Mouse (Mus musculus) kidney, adult 18-20 months (tissue): ENCODE measurements at regions not wholly inside any gene's neighbourhood (a gene's known extent, or its start where the extent isn't known, plus 50 kb on each side); places are given as distances from the start of the nearest gene placed in this dataset.
"Not testable (repeated sequence)": the region's sequence is repeated elsewhere in the genome, so short reads cannot be mapped to it uniquely, and the experiment has no call there.

Experiments used
- DNase-seq: peaks from one replicate; pipeline ENCODE4 v3.0.0; 2021

- DNase-seq: not testable (repeated sequence)
Observed at GRCm38 (mm10) chr6:64948839-64949238, 93.5 kb upstream of the Smarcad1 start.

- DNase-seq: no peak
Observed at GRCm38 (mm10) chr6:64961608-64962486, 80.5 kb upstream of the Smarcad1 start.

GRCm38 (mm10) chr6:64962612-64963011 lies 79.8 kb upstream of the Smarcad1 start:
- no peak for DNase-seq

- DNase-seq: no peak
Observed at GRCm38 (mm10) chr6:64964664-64965063, 77.7 kb upstream of the Smarcad1 start.

- DNase-seq: no peak
Observed at GRCm38 (mm10) chr6:64965203-64965602, 77.2 kb upstream of the Smarcad1 start.

GRCm38 (mm10) chr6:64970158-64970557 lies 72.2 kb upstream of the Smarcad1 start:
- DNase-seq: no peak

- peak; percentile 32 for DNase-seq
Observed at GRCm38 (mm10) chr6:64973968-64974367, 68.4 kb upstream of the Smarcad1 start.

- not testable (repeated sequence) for DNase-seq
Observed at GRCm38 (mm10) chr6:64974453-64974852, 67.9 kb upstream of the Smarcad1 start.

GRCm38 (mm10) chr6:64982132-64982531 lies 60.3 kb upstream of the Smarcad1 start:
- DNase-seq: no peak
